Mouse (Mus musculus): ENCODE results near the gene Ncoa5.

GRCm38 (mm10) chr2:164967193-164967592 lies 67.5 kb downstream of the Ncoa5 start:
- TF ChIP-seq CTCF (IDR thresholded peaks at IDR 0.05; ENCODE audit: low read depth, low read length) (no peak), POLR2A (IDR thresholded peaks at IDR 0.05; ENCODE audit: borderline replicate concordance, low read depth, low read length) (no peak)
